Mouse (Mus musculus): ENCODE measurements around the gene Enah. TPM values are rescaled to one million over a fixed set of nuclear protein-coding genes. Genes with fewer than 3 reads are reported as not detected.

Enah gene
- polyA plus RNA-seq, 1 experiment from 2014 or later, result 43.3 TPM

- 24% methylated on average over 8 of the region's 8 CpGs for WGBS
Observed at GRCm38 (mm10) chr1:181863431-181863830, 156.4 kb downstream of the Enah start.

GRCm38 (mm10) chr1:181862676-181863374 is 157.0 kb downstream of the Enah start:
- no peak overlapping the region for H3K9ac ChIP-seq
- H3K4me3 ChIP-seq, result no peak overlapping the region
- H3K4me1 ChIP-seq, result no peaks in the 10 kb centered on the region
- 35% methylated on average over 16 of the region's 16 CpGs for WGBS
- H3K36me3 ChIP-seq, result no peaks in the 10 kb centered on the region
- no peak for ATAC-seq (ENCODE audit: low FRiP score, low read depth)
- no peaks in the 10 kb centered on the region for H3K9me3 ChIP-seq
- no peaks in the 10 kb centered on the region for H3K27me3 ChIP-seq (replicated peaks)
- no peak overlapping the region for H3K4me2 ChIP-seq (replicated peaks)
- H3K27ac ChIP-seq, result no peak overlapping the region

More at GRCm38 (mm10) chr1:181863431-181863830, 156.4 kb downstream of the Enah start:
- Histone ChIP-seq H3K4me3 (no peak overlapping the region), H3K4me1 (no peaks in the 10 kb centered on the region), H3K9me3 (no peaks in the 10 kb centered on the region), H3K4me2 (replicated peaks) (no peak overlapping the region), H3K27me3 (replicated peaks) (no peaks in the 10 kb centered on the region), H3K27ac (no peak overlapping the region), H3K9ac (no peak overlapping the region), H3K36me3 (no peaks in the 10 kb centered on the region)
- no peak for ATAC-seq (ENCODE audit: low FRiP score, low read depth)

GRCm38 (mm10) chr1:181861181-181861902 is 158.4 kb downstream of the Enah start:
- 74% methylated on average over 2 of the region's 2 CpGs for WGBS
- H3K4me3 ChIP-seq, result no peak overlapping the region
- H3K4me2 ChIP-seq (replicated peaks), result no peak overlapping the region
- no peak overlapping the region for H3K9ac ChIP-seq
- no peaks in the 10 kb centered on the region for H3K9me3 ChIP-seq
- H3K36me3 ChIP-seq, result no peaks in the 10 kb centered on the region
- no peaks in the 10 kb centered on the region for H3K4me1 ChIP-seq
- H3K27ac ChIP-seq, result no peak overlapping the region
- no peak for ATAC-seq (ENCODE audit: low FRiP score, low read depth)
- H3K27me3 ChIP-seq (replicated peaks), result no peaks in the 10 kb centered on the region

- H3K4me3 ChIP-seq, result no peak overlapping the region
- no peak for ATAC-seq (ENCODE audit: low FRiP score, low read depth)
- H3K9me3 ChIP-seq, result no peaks in the 10 kb centered on the region
- 30% methylated on average over 5 of the region's 5 CpGs for WGBS
- H3K9ac ChIP-seq, result no peak overlapping the region
- no peaks in the 10 kb centered on the region for H3K36me3 ChIP-seq
- no peaks in the 10 kb centered on the region for H3K4me1 ChIP-seq
- H3K27ac ChIP-seq, result no peak overlapping the region
- no peak overlapping the region for H3K4me2 ChIP-seq (replicated peaks)
- no peaks in the 10 kb centered on the region for H3K27me3 ChIP-seq (replicated peaks)
Observed at GRCm38 (mm10) chr1:181860659-181861058, 159.1 kb downstream of the Enah start.

- H3K9ac ChIP-seq, result no peak overlapping the region
- no peaks in the 10 kb centered on the region for H3K36me3 ChIP-seq
- H3K4me3 ChIP-seq, result no peak overlapping the region
- H3K27ac ChIP-seq, result no peak overlapping the region
- 90% methylated on average over 2 of the region's 2 CpGs for WGBS
- H3K9me3 ChIP-seq, result no peaks in the 10 kb centered on the region
- H3K4me1 ChIP-seq, result peaks cover 11% of the 10 kb centered on the region
- no peak for ATAC-seq (ENCODE audit: low FRiP score, low read depth)
- H3K4me2 ChIP-seq (replicated peaks), result no peak overlapping the region
- H3K27me3 ChIP-seq (replicated peaks), result no peaks in the 10 kb centered on the region
Observed at GRCm38 (mm10) chr1:181856329-181856728, 163.5 kb downstream of the Enah start.

GRCm38 (mm10) chr1:181854829-181855228 is 165.0 kb downstream of the Enah start:
- ATAC-seq (ENCODE audit: low FRiP score, low read depth), result no peak
- Histone ChIP-seq H3K9ac (no peak overlapping the region), H3K36me3 (no peaks in the 10 kb centered on the region), H3K9me3 (no peaks in the 10 kb centered on the region), H3K4me1 (peaks cover 11% of the 10 kb centered on the region), H3K4me2 (replicated peaks) (no peak overlapping the region), H3K27ac (no peak overlapping the region), H3K4me3 (no peak overlapping the region), H3K27me3 (replicated peaks) (no peaks in the 10 kb centered on the region)
- 98% methylated on average over 2 of the region's 2 CpGs for WGBS

- no peak; the same call in 1 of the 2 replicates for ATAC-seq (ENCODE audit: low FRiP score, low read depth)
- H3K4me3 ChIP-seq, result no peak overlapping the region
- 14% methylated on average over 20 of the region's 21 CpGs for WGBS
Observed at GRCm38 (mm10) chr1:181853081-181853736, 166.6 kb downstream of the Enah start.

GRCm38 (mm10) chr1:181852466-181852865 is 167.3 kb downstream of the Enah start:
- no peak for ATAC-seq (ENCODE audit: low FRiP score, low read depth)
- Histone ChIP-seq H3K36me3 (no peaks in the 10 kb centered on the region), H3K27ac (no peak overlapping the region), H3K4me3 (no peak overlapping the region), H3K4me2 (replicated peaks) (no peak overlapping the region), H3K9ac (no peak overlapping the region), H3K4me1 (peaks cover 11% of the 10 kb centered on the region), H3K27me3 (replicated peaks) (no peaks in the 10 kb centered on the region), H3K9me3 (no peaks in the 10 kb centered on the region)
- 55% methylated on average over 13 of the region's 13 CpGs for WGBS

More at GRCm38 (mm10) chr1:181853081-181853736, 166.6 kb downstream of the Enah start:
- Histone ChIP-seq H3K9me3 (no peaks in the 10 kb centered on the region), H3K27me3 (replicated peaks) (no peaks in the 10 kb centered on the region), H3K9ac (no peak overlapping the region), H3K4me1 (peaks cover 11% of the 10 kb centered on the region), H3K36me3 (no peaks in the 10 kb centered on the region), H3K4me2 (replicated peaks) (peak overlapping the region; percentile 32), H3K27ac (no peak overlapping the region)

GRCm38 (mm10) chr1:181851521-181852310 is 168.1 kb downstream of the Enah start:
- Histone ChIP-seq H3K9me3 (no peaks in the 10 kb centered on the region), H3K4me3 (no peak overlapping the region), H3K27me3 (replicated peaks) (no peaks in the 10 kb centered on the region), H3K27ac (no peak overlapping the region), H3K9ac (no peak overlapping the region), H3K36me3 (no peaks in the 10 kb centered on the region), H3K4me1 (peaks cover 11% of the 10 kb centered on the region), H3K4me2 (replicated peaks) (no peak overlapping the region)
- no peak for ATAC-seq (ENCODE audit: low FRiP score, low read depth)
- WGBS, result 91% methylated on average over 12 of the region's 12 CpGs

GRCm38 (mm10) chr1:181850441-181850840 is 169.3 kb downstream of the Enah start:
- H3K4me1 ChIP-seq, result peaks cover 11% of the 10 kb centered on the region

GRCm38 (mm10) chr1:181848210-181848609 is 171.6 kb downstream of the Enah start:
- peaks cover 9% of the 10 kb centered on the region for H3K4me1 ChIP-seq
- H3K9me3 ChIP-seq, result no peaks in the 10 kb centered on the region
- ATAC-seq (ENCODE audit: low FRiP score, low read depth), result no peak
- no peak overlapping the region for H3K4me3 ChIP-seq
- no peaks in the 10 kb centered on the region for H3K27me3 ChIP-seq (replicated peaks)
- H3K4me2 ChIP-seq (replicated peaks), result no peak overlapping the region
- H3K27ac ChIP-seq, result no peak overlapping the region
- H3K9ac ChIP-seq, result no peak overlapping the region
- no peaks in the 10 kb centered on the region for H3K36me3 ChIP-seq
- WGBS, result 94% methylated on average over 1 of the region's 1 CpGs

More at GRCm38 (mm10) chr1:181850441-181850840, 169.3 kb downstream of the Enah start:
- H3K4me3 ChIP-seq, result no peak overlapping the region
- no peaks in the 10 kb centered on the region for H3K27me3 ChIP-seq (replicated peaks)
- H3K4me2 ChIP-seq (replicated peaks), result no peak overlapping the region
- WGBS, result 69% methylated on average over 4 of the region's 4 CpGs
- no peak overlapping the region for H3K27ac ChIP-seq
- no peaks in the 10 kb centered on the region for H3K36me3 ChIP-seq
- H3K9ac ChIP-seq, result no peak overlapping the region
- H3K9me3 ChIP-seq, result no peaks in the 10 kb centered on the region
- ATAC-seq (ENCODE audit: low FRiP score, low read depth), result no peak

GRCm38 (mm10) chr1:181847396-181847795 is 172.4 kb downstream of the Enah start:
- 86% methylated on average over 3 of the region's 3 CpGs for WGBS
- no peak for ATAC-seq (ENCODE audit: low FRiP score, low read depth)
- Histone ChIP-seq H3K4me2 (replicated peaks) (no peak overlapping the region), H3K36me3 (no peaks in the 10 kb centered on the region), H3K9ac (no peak overlapping the region), H3K27me3 (replicated peaks) (no peaks in the 10 kb centered on the region), H3K4me3 (no peak overlapping the region), H3K27ac (no peak overlapping the region), H3K9me3 (no peaks in the 10 kb centered on the region), H3K4me1 (peaks cover 8% of the 10 kb centered on the region)

Measured in neural tube, embryonic 12.5 days (tissue).